Mouse (Mus musculus): ENCODE results near the gene Rtbdn. TPM values are rescaled to one million over a fixed set of nuclear protein-coding genes. Genes with fewer than 3 reads are reported as not detected.

Rtbdn gene
- total RNA-seq, 2 experiments from 2014 or later: 0.23 to 0.31 TPM

GRCm38 (mm10) chr8:84956768-84957167, 10.0 kb downstream of the Rtbdn start:
- peak in 1 of 2 experiments; percentile 64 for DNase-seq (ENCODE audit: low spot score in 2 of 2)

- DNase-seq (ENCODE audit: low spot score in 2 of 2): no peak
These were observed 13.0 kb downstream of the Rtbdn start for GRCm38 (mm10) chr8:84959811-84960210.

- DNase-seq (ENCODE audit: low spot score in 2 of 2): no peak
These were observed 17.2 kb downstream of the Rtbdn start for GRCm38 (mm10) chr8:84963952-84964351.

- DNase-seq (ENCODE audit: low spot score in 2 of 2): peak; percentile 69 to 80
These were observed 19.0 kb downstream of the Rtbdn start for GRCm38 (mm10) chr8:84965731-84966291.

- DNase-seq (ENCODE audit: low spot score in 2 of 2): no peak
These were observed 19.8 kb downstream of the Rtbdn start for GRCm38 (mm10) chr8:84966603-84967002.

- no peak for DNase-seq (ENCODE audit: low spot score in 2 of 2)
These were observed 20.9 kb downstream of the Rtbdn start for GRCm38 (mm10) chr8:84967532-84968304.

- DNase-seq (ENCODE audit: low spot score in 2 of 2): no peak
These were observed 21.9 kb downstream of the Rtbdn start for GRCm38 (mm10) chr8:84968650-84969049.

- peak; percentile 61 to 70 for DNase-seq (ENCODE audit: low spot score in 2 of 2)
These were observed 22.7 kb downstream of the Rtbdn start, which contains the start of the genes Gm49661, Prdx2 and Rnaseh2a for GRCm38 (mm10) chr8:84969241-84970134. Gene Gm49661 (minus strand): TSS chr8:84969433. Gene Prdx2 (plus strand): TSS chr8:84969587. Gene Rnaseh2a (minus strand): TSS chr8:84969767.

- no peak for DNase-seq (ENCODE audit: low spot score in 2 of 2)
These were observed 23.5 kb downstream of the Rtbdn start for GRCm38 (mm10) chr8:84970135-84970790.

- no peak for DNase-seq (ENCODE audit: low spot score in 2 of 2)
These were observed 24.1 kb downstream of the Rtbdn start for GRCm38 (mm10) chr8:84970913-84971312.

- no peak for DNase-seq (ENCODE audit: low spot score in 2 of 2)
These were observed 26.3 kb downstream of the Rtbdn start for GRCm38 (mm10) chr8:84973079-84973478.

GRCm38 (mm10) chr8:84973803-84974542, 27.2 kb downstream of the Rtbdn start:
- DNase-seq (ENCODE audit: low spot score in 2 of 2): peak in 1 of 2 experiments; percentile 61

GRCm38 (mm10) chr8:84974543-84975142, 27.9 kb downstream of the Rtbdn start:
- DNase-seq (ENCODE audit: low spot score in 2 of 2): no peak

- peak in 1 of 2 experiments; percentile 66 for DNase-seq (ENCODE audit: low spot score in 2 of 2)
These were observed 28.6 kb downstream of the Rtbdn start for GRCm38 (mm10) chr8:84975434-84975833.

GRCm38 (mm10) chr8:84976031-84976762, 29.4 kb downstream of the Rtbdn start:
- DNase-seq (ENCODE audit: low spot score in 2 of 2): peak; percentile 78 to 93

- DNase-seq (ENCODE audit: low spot score in 2 of 2): no peak
These were observed 30.1 kb downstream of the Rtbdn start for GRCm38 (mm10) chr8:84976763-84977434.

- peak in 1 of 2 experiments; percentile 58 for DNase-seq (ENCODE audit: low spot score in 2 of 2)
These were observed 30.9 kb downstream of the Rtbdn start for GRCm38 (mm10) chr8:84977435-84978247.
